Mouse (Mus musculus): ENCODE data around the gene Akap2.

The Akap2 gene

DNA sequence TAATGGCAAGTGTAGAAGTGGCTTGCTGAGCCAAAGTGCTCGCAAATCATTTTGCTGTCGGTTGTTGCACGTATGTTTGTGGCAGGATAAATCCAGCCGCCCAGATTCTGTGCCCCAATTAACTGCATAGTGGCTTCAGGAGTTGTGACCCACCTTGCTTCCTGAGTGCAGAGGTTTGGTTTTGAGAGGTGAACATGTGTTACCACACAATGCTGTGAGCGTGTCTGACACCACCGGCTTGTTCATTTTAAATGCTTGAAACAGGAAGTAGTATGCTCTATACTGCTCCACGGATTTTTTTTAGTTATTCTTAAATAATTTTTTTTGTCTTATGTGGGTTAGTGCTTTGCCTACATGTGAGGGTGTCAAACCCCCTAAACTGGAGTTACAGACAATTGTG, 114.9 kb downstream of the Akap2 start:
- no peak for DNase-seq (ENCODE audit: low spot score in 2 of 2)

- no peak for DNase-seq (ENCODE audit: low spot score in 2 of 2)
Measured at GRCm38 (mm10) chr4:57833060-57833459, 115.6 kb downstream of the Akap2 start.

DNA sequence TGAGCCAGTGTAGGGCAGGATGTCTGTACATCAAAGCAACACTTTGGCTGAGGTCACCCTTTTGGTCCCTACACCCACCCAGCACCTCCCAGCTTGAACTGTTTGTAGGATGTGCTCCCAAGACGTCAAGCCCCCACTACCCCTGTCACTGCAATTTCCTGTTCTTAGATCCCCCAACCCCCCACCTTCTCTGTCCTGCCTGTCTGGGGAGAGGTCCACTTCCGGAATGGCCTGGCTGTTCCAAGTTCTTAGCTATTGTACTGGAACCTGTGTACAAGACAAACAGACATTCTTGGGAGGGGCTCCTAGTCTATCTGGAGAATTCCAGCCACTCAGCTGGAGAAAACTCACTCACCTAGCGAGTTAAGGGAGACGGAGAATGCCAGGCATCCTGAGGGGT, 116.7 kb downstream of the Akap2 start:
- DNase-seq (ENCODE audit: low spot score in 2 of 2), result no peak

GRCm38 (mm10) chr4:57837089-57837488, 119.6 kb downstream of the Akap2 start:
- DNase-seq (ENCODE audit: low spot score in 2 of 2), result no peak

GRCm38 (mm10) chr4:57839343-57839742, 121.9 kb downstream of the Akap2 start:
- no peak for DNase-seq (ENCODE audit: low spot score in 2 of 2)

GRCm38 (mm10) chr4:57841911-57842310, 124.5 kb downstream of the Akap2 start:
- DNase-seq (ENCODE audit: low spot score in 2 of 2), result no peak

GRCm38 (mm10) chr4:57842472-57843305, 125.2 kb downstream of the Akap2 start:
- no peak for DNase-seq (ENCODE audit: low spot score in 2 of 2)

DNA sequence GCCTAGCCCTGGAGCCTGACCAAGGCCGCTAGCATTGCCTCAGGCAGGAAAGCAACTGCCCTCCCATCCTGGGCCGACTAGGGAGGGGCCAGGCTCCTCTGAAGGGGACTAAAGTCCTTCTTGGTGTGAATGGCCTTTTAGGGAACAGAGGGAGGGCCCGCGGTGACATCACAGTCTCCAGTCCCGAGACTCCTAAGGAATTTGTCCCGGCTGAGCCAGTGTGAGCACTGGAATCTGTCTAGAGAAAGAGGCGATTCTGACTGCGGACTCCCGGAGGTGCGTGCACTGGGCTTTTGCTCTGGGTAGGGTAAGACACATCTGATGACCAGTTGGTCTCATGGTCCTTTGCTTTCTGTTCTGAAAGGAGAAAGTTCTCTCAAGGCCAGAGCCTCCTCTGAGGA, 127.6 kb downstream of the Akap2 start:
- DNase-seq (ENCODE audit: low spot score in 2 of 2), result peak; percentile 29 to 33

DNA sequence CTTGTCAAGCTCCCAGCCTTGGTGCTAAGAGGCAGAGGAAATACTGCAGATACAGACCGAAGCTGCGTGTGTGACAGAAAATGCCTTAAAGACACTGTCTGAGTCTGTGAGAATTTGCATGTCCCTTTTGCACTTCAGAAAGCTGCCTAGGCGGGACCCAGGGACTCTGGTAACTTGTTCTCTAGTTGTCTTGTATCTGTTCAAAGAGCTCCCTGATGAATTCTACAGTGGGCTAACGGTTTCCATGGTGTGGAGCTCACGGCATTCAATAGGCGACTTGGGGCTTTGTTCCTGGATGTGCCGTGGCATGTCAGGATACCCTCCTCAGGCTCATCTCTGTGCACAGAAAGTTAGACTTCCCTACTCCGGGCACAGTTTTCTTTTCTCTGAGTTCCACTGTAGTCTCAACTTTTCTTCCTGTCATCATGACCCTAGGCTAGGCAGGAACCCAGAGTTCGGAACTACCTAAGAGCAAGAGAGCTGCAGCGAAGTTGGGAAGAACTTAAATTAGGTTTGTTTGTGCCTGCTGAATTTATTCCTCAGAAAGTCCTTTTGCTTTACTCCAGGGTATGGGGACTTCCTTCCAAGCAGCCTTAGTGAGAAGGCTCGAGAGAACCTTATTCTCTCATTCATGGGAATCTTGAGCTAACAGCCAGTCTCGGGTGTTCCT, 128.2 kb downstream of the Akap2 start:
- DNase-seq (ENCODE audit: low spot score in 2 of 2), result no peak

GRCm38 (mm10) chr4:57846381-57846990, 129.0 kb downstream of the Akap2 start:
- DNase-seq (ENCODE audit: low spot score in 2 of 2), result no peak

DNA sequence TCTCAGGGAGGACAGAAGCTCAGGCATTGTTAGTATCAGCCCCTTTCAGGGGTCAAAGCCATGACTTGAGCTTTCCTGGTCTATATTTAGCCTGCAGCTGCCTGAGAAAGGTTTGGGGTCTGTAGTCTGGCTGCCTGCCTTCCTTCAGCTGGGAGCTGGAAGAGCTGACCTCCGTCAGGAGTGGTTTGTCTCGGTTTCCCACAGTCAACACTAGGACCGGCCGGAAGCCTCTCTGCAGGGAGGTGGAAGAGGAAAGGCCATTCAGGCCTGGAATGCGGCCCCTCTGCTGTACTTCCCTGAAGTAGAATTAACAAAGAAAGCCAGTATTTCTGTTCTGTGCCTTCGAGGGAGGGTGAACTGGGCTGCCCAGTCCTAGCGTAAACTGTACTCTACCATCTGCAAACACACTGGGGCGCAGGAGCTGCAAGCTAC, 129.6 kb downstream of the Akap2 start:
- DNase-seq (ENCODE audit: low spot score in 2 of 2), result no peak

GRCm38 (mm10) chr4:57847676-57848075, 130.2 kb downstream of the Akap2 start:
- DNase-seq (ENCODE audit: low spot score in 2 of 2), result no peak

DNA sequence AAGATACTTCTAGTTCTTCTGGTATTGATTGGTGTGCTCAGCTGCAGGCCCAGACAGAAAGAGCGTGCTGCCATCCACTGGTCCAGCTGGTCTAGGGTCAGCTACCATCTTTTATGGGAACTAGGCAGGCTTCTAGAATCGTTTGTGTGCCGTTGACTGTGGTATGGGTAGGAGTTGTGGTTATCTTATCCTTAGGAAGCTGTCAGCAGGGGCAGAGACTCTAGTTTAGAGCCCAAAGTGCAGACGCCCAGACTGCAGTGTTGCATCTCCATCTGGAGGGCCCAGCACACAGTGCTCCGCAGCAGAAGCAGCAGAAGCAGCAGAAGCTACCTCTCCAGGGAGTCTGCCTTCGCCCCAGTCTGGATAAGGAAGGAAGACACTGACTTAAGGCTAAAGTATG, 132.0 kb downstream of the Akap2 start:
- DNase-seq (ENCODE audit: low spot score in 2 of 2), result no peak

GRCm38 (mm10) chr4:57851731-57852130, 134.3 kb downstream of the Akap2 start:
- DNase-seq (ENCODE audit: low spot score in 2 of 2), result no peak

GRCm38 (mm10) chr4:57852461-57853040, 135.1 kb downstream of the Akap2 start:
- DNase-seq (ENCODE audit: low spot score in 2 of 2), result no peak

GRCm38 (mm10) chr4:57854181-57854580, 136.7 kb downstream of the Akap2 start:
- no peak for DNase-seq (ENCODE audit: low spot score in 2 of 2)

GRCm38 (mm10) chr4:57855281-57855941, 138.0 kb downstream of the Akap2 start:
- no peak for DNase-seq (ENCODE audit: low spot score in 2 of 2)

- no peak for DNase-seq (ENCODE audit: low spot score in 2 of 2)
Measured at GRCm38 (mm10) chr4:57856673-57857072, 139.2 kb downstream of the Akap2 start.

- DNase-seq (ENCODE audit: low spot score in 2 of 2), result no peak
Measured at GRCm38 (mm10) chr4:57860204-57860611, 142.8 kb downstream of the Akap2 start.

DNA sequence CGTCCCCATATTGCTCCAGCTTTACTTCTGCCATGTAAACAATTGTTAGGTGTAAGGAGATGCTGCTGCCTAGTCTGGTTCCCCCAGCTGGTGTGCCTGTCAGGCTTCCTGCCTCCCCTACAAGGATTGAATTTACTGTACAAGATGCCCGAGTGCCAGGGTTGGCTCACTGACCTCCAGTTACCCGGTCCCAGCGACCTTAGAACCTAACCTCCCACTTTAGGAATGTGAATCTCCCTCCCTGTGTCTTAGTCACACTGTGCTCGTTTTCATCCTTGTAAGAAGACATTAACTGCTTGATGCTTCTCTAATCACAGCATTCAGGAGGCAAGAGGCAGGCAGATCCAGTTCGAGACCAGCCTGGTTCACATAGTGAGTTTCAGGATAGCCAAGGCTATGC, 143.7 kb downstream of the Akap2 start:
- DNase-seq (ENCODE audit: low spot score in 2 of 2), result no peak

DNA sequence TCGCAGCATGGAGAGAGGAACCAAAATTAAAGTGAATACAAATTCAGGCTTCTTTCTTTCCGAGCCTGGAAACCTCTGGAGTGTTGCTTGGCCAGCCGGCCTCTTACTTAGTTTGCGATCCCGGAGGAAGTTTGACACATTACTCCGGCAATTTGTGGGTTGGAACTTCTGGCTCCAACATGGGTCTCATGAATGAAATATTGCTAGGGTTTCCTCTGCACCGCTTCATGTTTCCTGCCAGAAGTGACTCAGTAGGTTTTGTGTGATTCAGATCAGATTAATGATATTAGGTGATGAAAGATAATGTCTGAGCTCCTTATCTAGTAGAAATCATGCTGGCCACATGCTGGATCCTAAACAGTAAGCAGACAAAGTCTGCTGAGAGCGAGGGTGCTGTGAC, 144.4 kb downstream of the Akap2 start:
- no peak for DNase-seq (ENCODE audit: low spot score in 2 of 2)

Measured in frontal cortex, postnatal 14 days (tissue).